Mouse (Mus musculus) A20 (cell line): ENCODE measurements around the gene Slc35e2.
"Not testable (repeated sequence)": the region's sequence is repeated elsewhere in the genome, so short reads cannot be mapped to it uniquely, and the experiment has no call there.

Experiments
- DNase-seq: peaks from one replicate; pipeline ENCODE4 v3.0.0-alpha.2; 2011; ENCODE audit warnings: low read depth, low spot score

Slc35e2 gene

DNA sequence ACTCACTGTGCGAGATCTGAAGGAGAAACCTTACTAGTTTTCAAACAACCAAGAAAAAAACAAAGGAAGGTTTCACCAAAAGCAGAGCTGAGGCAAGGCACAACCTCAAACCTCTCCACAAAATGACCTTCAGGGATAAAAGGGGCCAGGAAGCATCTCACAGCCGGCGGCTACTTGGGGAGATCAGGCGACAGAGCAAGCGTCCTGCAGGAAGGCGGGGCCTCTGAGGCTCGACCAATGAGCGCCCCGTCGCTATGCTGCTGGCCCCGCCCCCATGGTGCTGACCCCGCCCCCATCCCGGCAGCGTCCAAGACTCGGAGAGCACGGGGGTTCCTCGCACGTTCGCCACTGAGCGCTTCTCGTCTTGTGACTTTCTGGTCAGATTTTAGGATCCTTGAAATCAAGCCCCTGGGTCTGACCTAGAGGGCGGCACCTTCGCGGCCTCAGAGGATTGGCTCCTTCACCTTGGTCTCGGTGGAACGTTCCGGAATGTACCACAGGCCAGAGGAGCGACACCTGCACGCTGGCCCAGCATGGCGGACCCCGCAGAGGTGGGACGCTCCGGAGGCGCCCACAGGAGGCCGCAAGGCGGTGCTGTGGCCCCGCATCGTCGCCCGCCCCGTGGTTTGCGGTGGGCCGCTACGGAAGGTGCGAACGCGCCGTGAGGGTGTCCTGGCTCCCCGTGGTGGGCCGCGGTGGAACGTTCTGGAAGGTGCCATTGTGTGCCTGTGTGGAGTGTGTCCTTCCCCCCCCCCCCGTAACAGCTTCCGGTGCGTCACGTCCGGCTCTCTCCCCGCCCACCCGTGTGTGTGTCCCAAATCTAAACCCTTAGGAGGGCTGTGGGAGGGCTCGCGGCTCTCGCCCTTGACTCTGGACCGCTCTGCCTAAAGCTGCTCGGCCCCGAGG, at the start of gene Slc35e2:
Gene Slc35e2 (plus strand): TSS at position 326 of the 906 bp plus-strand sequence.
- DNase-seq: peak; percentile 98

DNA sequence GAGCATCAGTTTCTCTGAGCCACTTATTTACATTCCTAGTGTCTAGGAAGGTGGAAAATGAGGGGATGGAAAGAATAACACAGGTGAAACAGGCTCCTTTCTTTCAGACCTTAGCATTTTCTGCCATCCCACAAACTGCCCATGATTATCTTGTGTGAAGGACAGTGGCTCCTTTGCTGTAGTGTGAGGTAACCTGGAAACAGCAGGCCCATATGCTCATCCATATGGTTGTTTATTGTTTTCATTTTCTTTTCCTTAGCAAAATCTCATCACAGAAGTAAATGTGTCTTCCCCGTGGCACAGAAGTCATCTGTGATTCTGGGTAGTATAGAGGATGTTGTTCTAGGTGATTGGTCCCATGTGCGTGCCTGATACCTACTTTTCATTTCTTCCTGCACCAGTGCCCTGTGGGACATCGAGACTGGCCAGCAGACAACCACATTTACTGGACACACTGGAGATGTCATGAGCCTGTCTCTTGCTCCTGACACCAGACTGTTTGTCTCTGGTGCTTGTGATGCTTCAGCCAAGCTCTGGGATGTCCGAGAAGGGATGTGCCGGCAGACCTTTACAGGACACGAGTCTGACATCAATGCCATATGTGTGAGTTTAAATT, 48.2 kb upstream of the Slc35e2 start:
- DNase-seq: no peak

DNA sequence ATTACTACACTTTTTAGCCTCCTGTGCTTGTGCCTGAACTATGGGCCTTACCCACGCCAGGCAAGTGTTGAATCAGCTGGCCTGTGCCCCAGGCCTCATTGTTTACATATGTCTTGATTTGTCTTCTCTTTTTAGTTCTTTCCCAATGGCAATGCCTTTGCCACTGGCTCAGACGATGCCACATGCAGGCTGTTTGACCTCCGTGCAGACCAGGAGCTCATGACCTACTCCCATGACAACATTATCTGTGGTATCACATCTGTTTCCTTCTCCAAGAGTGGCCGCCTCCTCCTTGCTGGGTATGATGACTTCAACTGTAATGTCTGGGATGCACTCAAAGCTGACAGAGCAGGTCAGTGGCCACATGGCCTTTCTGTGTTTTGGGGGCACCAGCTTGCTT, 46.3 kb upstream of the Slc35e2 start:
- no peak for DNase-seq

- DNase-seq: no peak
These were observed 45.8 kb upstream of the Slc35e2 start for GRCm38 (mm10) chr4:155555464-155555863.

GRCm38 (mm10) chr4:155559454-155559853, 41.8 kb upstream of the Slc35e2 start:
- peak; percentile 88 for DNase-seq

GRCm38 (mm10) chr4:155560932-155561331, 40.3 kb upstream of the Slc35e2 start:
- DNase-seq: no peak

- DNase-seq: peak; percentile 62
These were observed 39.4 kb upstream of the Slc35e2 start, which contains the start of gene Nadk for GRCm38 (mm10) chr4:155561661-155562442. TSS of gene Nadk (plus strand) at chr4:155562378.

DNA sequence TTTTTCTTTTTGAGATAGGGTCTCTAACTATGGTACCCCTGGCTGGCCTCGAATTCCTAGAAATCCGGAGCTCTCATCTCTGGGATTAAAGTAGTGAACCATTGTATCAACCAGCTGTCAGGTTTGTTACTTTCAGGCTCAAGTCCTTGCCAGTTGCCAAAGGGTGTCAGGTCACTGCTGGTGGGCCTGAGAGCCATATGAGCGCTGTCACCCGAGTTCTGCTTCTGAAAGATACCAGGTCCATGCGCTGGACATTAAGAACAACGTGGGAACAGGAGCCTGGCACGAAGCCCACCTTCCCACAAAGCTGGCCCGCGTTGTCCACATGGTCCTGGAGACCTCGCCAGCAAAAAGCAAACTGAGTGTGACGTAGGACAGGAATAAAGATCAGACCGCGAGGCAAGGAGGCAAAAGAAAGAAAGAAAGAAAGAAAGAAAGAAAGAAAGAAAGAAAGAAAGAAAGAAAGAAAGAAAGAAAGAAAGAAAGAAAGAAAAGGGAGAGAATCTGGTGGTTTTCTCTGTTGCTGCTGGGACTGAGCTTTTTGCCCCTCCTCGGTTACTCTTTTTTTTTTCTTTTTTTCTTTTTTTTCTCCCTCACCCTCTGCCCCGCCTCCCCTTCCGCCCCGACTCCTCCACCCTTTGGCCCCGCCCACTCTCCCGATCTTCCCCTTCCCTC, 38.4 kb upstream of the Slc35e2 start:
- peak; percentile 49 for DNase-seq

DNA sequence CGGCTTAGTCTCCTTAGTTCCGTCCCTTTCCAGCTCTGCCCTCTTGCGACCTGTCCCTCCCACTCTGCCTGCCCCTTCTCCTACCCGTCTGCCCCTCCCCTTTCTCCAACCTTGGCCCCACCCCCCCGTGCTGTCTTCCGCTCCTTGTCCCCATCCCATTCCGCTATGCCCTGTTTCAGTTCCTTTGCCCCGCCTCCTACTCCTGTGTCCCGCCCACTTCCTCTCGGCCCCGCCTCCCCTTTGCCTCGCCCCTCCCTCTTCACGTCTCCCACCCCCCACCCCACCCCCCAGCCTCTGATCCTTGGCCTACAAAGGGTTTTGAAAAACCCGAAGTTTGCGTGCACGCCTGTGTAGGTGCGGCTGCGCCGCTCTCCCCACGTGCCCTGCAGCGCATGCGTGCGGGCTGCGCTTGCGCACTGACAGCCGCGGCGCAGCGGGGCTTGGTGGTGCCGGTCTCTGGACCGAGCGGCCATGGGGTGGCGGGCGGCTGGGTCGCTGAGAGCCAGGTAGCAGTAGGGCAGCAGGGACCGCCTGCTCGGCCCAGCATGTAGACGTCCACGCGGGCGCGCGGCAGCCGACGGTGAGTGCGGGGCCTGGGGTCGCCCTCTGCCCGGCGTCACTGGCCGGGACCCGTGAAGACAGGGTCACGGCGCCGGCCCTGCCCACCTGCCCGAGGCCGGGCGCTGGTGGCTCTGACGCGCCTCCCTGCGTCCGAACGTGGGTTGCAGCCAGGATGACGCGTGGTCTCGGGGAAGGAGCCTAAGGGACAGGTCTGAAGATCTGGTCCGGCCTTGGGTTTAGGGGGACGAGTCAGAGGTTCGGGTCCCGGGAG, 37.6 kb upstream of the Slc35e2 start:
- DNase-seq: peak; percentile 98

GRCm38 (mm10) chr4:155564315-155565069, 36.7 kb upstream of the Slc35e2 start:
- no peak for DNase-seq

DNA sequence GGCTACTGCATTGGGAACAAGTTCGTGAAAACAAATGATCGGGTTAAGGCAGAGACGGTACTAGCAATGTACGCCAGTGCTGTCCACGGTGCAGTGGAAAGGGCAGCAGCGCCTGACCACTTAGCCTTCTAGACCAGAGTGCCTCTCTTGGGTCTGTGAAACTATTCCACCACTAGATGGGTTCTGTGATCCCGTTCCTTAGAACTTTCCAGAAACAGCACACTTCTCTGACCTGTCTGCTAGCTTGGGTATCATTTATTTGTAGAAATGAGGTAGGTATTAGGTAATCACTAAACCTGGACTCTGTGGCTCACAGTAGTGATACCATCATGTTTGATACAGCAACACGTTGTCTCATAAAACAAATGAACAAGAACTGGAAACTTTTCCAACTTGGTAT, 34.7 kb upstream of the Slc35e2 start:
- DNase-seq: no peak

GRCm38 (mm10) chr4:155568170-155568569, 33.0 kb upstream of the Slc35e2 start:
- peak; percentile 67 for DNase-seq

- no peak for DNase-seq
These were observed 32.4 kb upstream of the Slc35e2 start for GRCm38 (mm10) chr4:155568632-155569370.

GRCm38 (mm10) chr4:155569818-155570217, 31.4 kb upstream of the Slc35e2 start:
- no peak for DNase-seq

GRCm38 (mm10) chr4:155570315-155570714, 30.9 kb upstream of the Slc35e2 start:
- not testable (repeated sequence) for DNase-seq

DNA sequence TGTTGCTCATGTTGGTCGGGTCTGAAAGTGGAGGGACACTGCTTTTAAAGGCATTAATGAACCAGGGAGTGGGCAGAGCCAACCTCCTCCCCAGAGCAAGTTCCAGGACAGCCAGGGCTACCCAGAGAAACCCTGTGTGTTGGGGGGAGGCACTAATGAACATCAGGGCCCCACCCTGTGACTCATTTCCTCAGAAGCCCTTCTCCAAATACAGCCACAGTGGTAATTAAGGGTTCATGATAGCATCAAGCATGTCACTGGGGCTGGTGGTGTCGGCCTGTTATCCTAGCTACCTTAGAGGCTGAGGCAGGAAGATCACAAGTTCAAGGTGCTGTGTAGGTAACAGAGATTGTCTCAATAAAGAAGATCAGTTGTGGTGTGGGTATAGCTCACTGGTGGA, 29.8 kb upstream of the Slc35e2 start:
- no peak for DNase-seq

DNA sequence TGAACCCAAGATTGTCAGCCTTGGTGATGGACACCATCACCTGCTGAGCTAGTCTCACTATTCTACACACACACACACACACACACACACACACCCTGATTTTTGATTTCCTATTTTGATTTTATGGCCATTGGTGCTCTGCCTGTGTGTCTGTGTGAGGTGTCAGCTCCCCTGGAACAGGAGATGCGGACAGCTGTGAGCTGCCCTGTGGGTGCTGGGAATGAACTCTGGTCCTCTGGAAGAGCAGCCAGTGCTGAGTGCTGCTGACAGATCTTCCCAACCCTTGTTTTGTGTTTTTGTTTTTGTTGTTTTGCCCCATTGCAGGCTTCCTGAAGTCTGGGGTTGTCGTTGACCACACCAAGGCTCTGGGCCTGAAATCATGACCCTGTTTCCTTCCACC, 28.1 kb upstream of the Slc35e2 start:
- no peak for DNase-seq

- no peak for DNase-seq
These were observed 27.3 kb upstream of the Slc35e2 start for GRCm38 (mm10) chr4:155573876-155574275.

GRCm38 (mm10) chr4:155574931-155575330, 26.3 kb upstream of the Slc35e2 start:
- no peak for DNase-seq
